Mouse (Mus musculus) heart, embryonic 16.5 days (tissue): ENCODE data around the gene Slc25a1. TPM values are rescaled to one million over a fixed set of nuclear protein-coding genes. Genes with fewer than 3 reads are reported as not detected.
A peak's percentile ranks its signal among the peaks of the same experiment; 100 is the strongest.

Experiments used
- ATAC-seq: fragments of 200-750 bp; cut with Nextera tagmentation; replicated peaks from 2 replicates; pipeline ENCODE4 v1.8.0; 2017; ENCODE audit warnings: moderate number of reproducible peaks; ENCODE audit not compliant: insufficient read depth, low FRiP score; ENCODE audit errors: extremely low read depth
- H3K27ac ChIP-seq: fragments of 300-500 bp; sonication (generic); 2 replicates; pipeline ENCODE4 v1.5.1; 2014; ENCODE audit warnings: mild to moderate bottlenecking, low read length, control low read depth, moderate library complexity
- H3K27me3 ChIP-seq: fragments of 300-500 bp; sonication (generic); 2 replicates; pipeline ENCODE4 v1.6.1; 2014; ENCODE audit warnings: low read length, mixed read lengths; ENCODE audit not compliant: control insufficient read depth, insufficient read depth
- H3K36me3 ChIP-seq: fragments of 300-500 bp; sonication (generic); 2 replicates; pipeline ENCODE4 v1.6.1; 2014; ENCODE audit not compliant: control insufficient read depth, insufficient read depth
- H3K4me1 ChIP-seq: fragments of 300-500 bp; sonication (generic); 2 replicates; pipeline ENCODE4 v1.6.1; 2014; ENCODE audit warnings: low read length, mixed read lengths; ENCODE audit not compliant: control insufficient read depth, insufficient read depth
- H3K4me2 ChIP-seq: fragments of 300-500 bp; sonication (generic); 2 replicates; pipeline ENCODE4 v1.6.1; 2014; ENCODE audit warnings: low read depth, mild to moderate bottlenecking, control low read depth, low read length
- H3K4me3 ChIP-seq: fragments of 300-500 bp; sonication (generic); 2 replicates; pipeline ENCODE4 v1.5.1; 2014; ENCODE audit warnings: mild to moderate bottlenecking, control low read depth, low read length
- H3K9ac ChIP-seq: fragments of 300-500 bp; sonication (generic); 2 replicates; pipeline ENCODE4 v1.6.1; 2014; ENCODE audit warnings: low read length, control low read depth
- H3K9me3 ChIP-seq: fragments of 300-500 bp; sonication (generic); replicated peaks from 2 replicates; pipeline ENCODE4 v1.6.1; 2016; ENCODE audit warnings: low read length; ENCODE audit not compliant: control insufficient read depth
- WGBS: fragments of 180-500 bp; shearing (Covaris S2); extraction: QIAGEN DNeasy Blood & Tissue Kit; methylation state at CpG from one replicate; pipeline ENCODE4 v1.1.7; 2014; 5-methylcytosine and 5-hydroxymethylcytosine counted together
- polyA plus RNA-seq: library from polyadenylated mRNA; unstranded; fragments of >200 nt; fragmentation: Nextera tagmentation; extraction: Ambion mirVana; gene quantifications from 2 replicates; pipeline ENCODE4 v1.2.1, GENCODE M21; 2015

Slc25a1 gene
- polyA plus RNA-seq, 1 experiment from 2014 or later = 27.9 TPM

- no peak for ATAC-seq
- Histone ChIP-seq H3K36me3 (peaks cover 19% of the 10 kb centered on the region), H3K4me2 (no peak overlapping the region), H3K9ac (no peak overlapping the region), H3K4me3 (no peak overlapping the region), H3K9me3 (no peaks in the 10 kb centered on the region), H3K27me3 (no peaks in the 10 kb centered on the region), H3K4me1 (peaks cover 10% of the 10 kb centered on the region), H3K27ac (no peak overlapping the region)
These were observed 31.9 kb downstream of the Slc25a1 start for GRCm38 (mm10) chr16:17896091-17896490.

- Histone ChIP-seq H3K4me1 (peaks cover 23% of the 10 kb centered on the region), H3K9me3 (no peaks in the 10 kb centered on the region), H3K4me3 (no peak within 1 kb of the TSS), H3K9ac (no peak within 1 kb of the TSS), H3K27me3 (no peaks in the 10 kb centered on the region), H3K27ac (no peak within 1 kb of the TSS), H3K36me3 (peaks cover 5% of the 10 kb centered on the region), H3K4me2 (no peak within 1 kb of the TSS)
- WGBS = 78% methylated on average over 2 of the region's 2 CpGs
- no peak for ATAC-seq
These were observed 34.1 kb downstream of the Slc25a1 start, which contains the start of gene Tssk1 for GRCm38 (mm10) chr16:17893923-17894322. TSS of gene Tssk1 (plus strand) at chr16:17894223.

- peaks cover 23% of the 10 kb centered on the region for H3K4me1 ChIP-seq
- WGBS = 19% methylated on average over 3 of the region's 3 CpGs
- H3K9ac ChIP-seq = no peak overlapping the region
- H3K27me3 ChIP-seq = no peaks in the 10 kb centered on the region
- ATAC-seq = no peak
- H3K27ac ChIP-seq = peak overlapping the region; percentile 72
- no peaks in the 10 kb centered on the region for H3K9me3 ChIP-seq
- H3K36me3 ChIP-seq = no peaks in the 10 kb centered on the region
- no peak overlapping the region for H3K4me2 ChIP-seq
- no peak overlapping the region for H3K4me3 ChIP-seq
These were observed 35.4 kb downstream of the Slc25a1 start for GRCm38 (mm10) chr16:17892606-17893005.

- WGBS = under 1% methylated on average over 38 of the region's 38 CpGs
- Histone ChIP-seq H3K4me2 (peak within 1 kb of the TSS; percentile 90), H3K9ac (peak within 1 kb of the TSS; percentile 98), H3K36me3 (no peaks in the 10 kb centered on the region), H3K27me3 (no peaks in the 10 kb centered on the region), H3K27ac (peak within 1 kb of the TSS; percentile 98), H3K4me1 (peaks cover 26% of the 10 kb centered on the region), H3K9me3 (no peaks in the 10 kb centered on the region), H3K4me3 (peak within 1 kb of the TSS; percentile 94)
- ATAC-seq = peak; percentile 98
These were observed 36.5 kb downstream of the Slc25a1 start, which contains the start of gene Gm20518 for GRCm38 (mm10) chr16:17891567-17891959. TSS of gene Gm20518 (minus strand) at chr16:17891671.

- H3K9me3 ChIP-seq = no peaks in the 10 kb centered on the region
- peaks cover 26% of the 10 kb centered on the region for H3K4me1 ChIP-seq
- peak overlapping the region; percentile 98 for H3K27ac ChIP-seq
- H3K36me3 ChIP-seq = no peaks in the 10 kb centered on the region
- peak overlapping the region; percentile 94 for H3K4me3 ChIP-seq
- WGBS = under 1% methylated on average over 40 of the region's 44 CpGs
- H3K4me2 ChIP-seq = peak overlapping the region; percentile 90
- ATAC-seq = peak; percentile 44
- peak overlapping the region; percentile 98 for H3K9ac ChIP-seq
- H3K27me3 ChIP-seq = no peaks in the 10 kb centered on the region
These were observed 37.0 kb downstream of the Slc25a1 start for GRCm38 (mm10) chr16:17890917-17891566.

- ATAC-seq = no peak
- H3K36me3 ChIP-seq = no peaks in the 10 kb centered on the region
- H3K27ac ChIP-seq = no peak overlapping the region
- no peaks in the 10 kb centered on the region for H3K9me3 ChIP-seq
- peak overlapping the region; percentile 90 for H3K4me2 ChIP-seq
- H3K9ac ChIP-seq = peak overlapping the region; percentile 98
- no peaks in the 10 kb centered on the region for H3K27me3 ChIP-seq
- H3K4me3 ChIP-seq = peak overlapping the region; percentile 94
- H3K4me1 ChIP-seq = peaks cover 26% of the 10 kb centered on the region
- WGBS = 54% methylated on average over 2 of the region's 2 CpGs
These were observed 37.7 kb downstream of the Slc25a1 start for GRCm38 (mm10) chr16:17890342-17890727.

GRCm38 (mm10) chr16:17889689-17890341, 38.2 kb downstream of the Slc25a1 start:
- Histone ChIP-seq H3K4me1 (peaks cover 26% of the 10 kb centered on the region), H3K36me3 (no peaks in the 10 kb centered on the region), H3K9ac (peak overlapping the region; percentile 98; the same call in 1 of the 2 replicates), H3K27me3 (no peaks in the 10 kb centered on the region), H3K4me3 (peak overlapping the region; percentile 94), H3K27ac (no peak overlapping the region), H3K4me2 (peak overlapping the region; percentile 90), H3K9me3 (no peaks in the 10 kb centered on the region)
- WGBS = 81% methylated on average over 6 of the region's 6 CpGs
- no peak for ATAC-seq

GRCm38 (mm10) chr16:17884116-17884515, 43.9 kb downstream of the Slc25a1 start:
- H3K9ac ChIP-seq = no peak overlapping the region
- H3K27me3 ChIP-seq = no peaks in the 10 kb centered on the region
- H3K9me3 ChIP-seq = no peaks in the 10 kb centered on the region
- ATAC-seq = no peak
- H3K36me3 ChIP-seq = no peaks in the 10 kb centered on the region
- no peak overlapping the region for H3K4me3 ChIP-seq
- no peak overlapping the region for H3K27ac ChIP-seq
- no peak overlapping the region for H3K4me2 ChIP-seq
- peaks cover 7% of the 10 kb centered on the region for H3K4me1 ChIP-seq
- 62% methylated on average over 6 of the region's 6 CpGs for WGBS

- no peaks in the 10 kb centered on the region for H3K9me3 ChIP-seq
- ATAC-seq = no peak
These were observed 45.8 kb downstream of the Slc25a1 start for GRCm38 (mm10) chr16:17882196-17882595.

More at GRCm38 (mm10) chr16:17882196-17882595, 45.8 kb downstream of the Slc25a1 start:
- no peaks in the 10 kb centered on the region for H3K36me3 ChIP-seq
- no peak overlapping the region for H3K9ac ChIP-seq
- H3K4me2 ChIP-seq = no peak overlapping the region
- H3K27me3 ChIP-seq = no peaks in the 10 kb centered on the region
- H3K4me1 ChIP-seq = peaks cover 7% of the 10 kb centered on the region
- H3K27ac ChIP-seq = no peak overlapping the region
- H3K4me3 ChIP-seq = no peak overlapping the region
